Mouse (Mus musculus): Measurements from ENCODE around the gene Rassf8.

Gene Rassf8

GRCm38 (mm10) chr6:145779383-145779782 is 32.8 kb downstream of the Rassf8 start:
- DNase-seq (ENCODE audit: low spot score) = no peak

GRCm38 (mm10) chr6:145780180-145780802 is 33.7 kb downstream of the Rassf8 start:
- DNase-seq (ENCODE audit: low spot score) = no peak

- DNase-seq (ENCODE audit: low spot score) = no peak
Measured at GRCm38 (mm10) chr6:145781256-145781655, 34.7 kb downstream of the Rassf8 start.

- no peak for DNase-seq (ENCODE audit: low spot score)
Measured at GRCm38 (mm10) chr6:145781966-145782365, 35.4 kb downstream of the Rassf8 start.

- no peak for DNase-seq (ENCODE audit: low spot score)
Measured at GRCm38 (mm10) chr6:145787311-145787710, 40.8 kb downstream of the Rassf8 start.

- no peak for DNase-seq (ENCODE audit: low spot score)
Measured at GRCm38 (mm10) chr6:145789738-145790137, 43.2 kb downstream of the Rassf8 start.

GRCm38 (mm10) chr6:145792373-145792772 is 45.8 kb downstream of the Rassf8 start:
- DNase-seq (ENCODE audit: low spot score) = no peak

GRCm38 (mm10) chr6:145793109-145793593 is 46.6 kb downstream of the Rassf8 start:
- DNase-seq (ENCODE audit: low spot score) = no peak

- DNase-seq (ENCODE audit: low spot score) = no peak
Measured at GRCm38 (mm10) chr6:145794671-145795070, 48.1 kb downstream of the Rassf8 start.

GRCm38 (mm10) chr6:145796191-145797023 is 49.9 kb downstream of the Rassf8 start:
- DNase-seq (ENCODE audit: low spot score) = no peak

- no peak for DNase-seq (ENCODE audit: low spot score)
Measured at GRCm38 (mm10) chr6:145797692-145798091, 51.1 kb downstream of the Rassf8 start.

- DNase-seq (ENCODE audit: low spot score) = no peak
Measured at GRCm38 (mm10) chr6:145801796-145802488, 55.4 kb downstream of the Rassf8 start.

- DNase-seq (ENCODE audit: low spot score) = no peak
Measured at GRCm38 (mm10) chr6:145802881-145803280, 56.3 kb downstream of the Rassf8 start.

GRCm38 (mm10) chr6:145804276-145804675 is 57.7 kb downstream of the Rassf8 start:
- no peak for DNase-seq (ENCODE audit: low spot score)

GRCm38 (mm10) chr6:145806784-145807183 is 60.2 kb downstream of the Rassf8 start:
- no peak for DNase-seq (ENCODE audit: low spot score)

GRCm38 (mm10) chr6:145807929-145808328 is 61.4 kb downstream of the Rassf8 start:
- DNase-seq (ENCODE audit: low spot score) = no peak

- DNase-seq (ENCODE audit: low spot score) = no peak
Measured at GRCm38 (mm10) chr6:145809566-145809965, 63.0 kb downstream of the Rassf8 start.

GRCm38 (mm10) chr6:145810015-145810414 is 63.5 kb downstream of the Rassf8 start:
- no peak for DNase-seq (ENCODE audit: low spot score)

- DNase-seq (ENCODE audit: low spot score) = no peak
Measured at GRCm38 (mm10) chr6:145811174-145811573, 64.6 kb downstream of the Rassf8 start.

- no peak for DNase-seq (ENCODE audit: low spot score)
Measured at GRCm38 (mm10) chr6:145815200-145815599, 68.7 kb downstream of the Rassf8 start.

- no peak for DNase-seq (ENCODE audit: low spot score)
Measured at GRCm38 (mm10) chr6:145819151-145819550, 72.6 kb downstream of the Rassf8 start.

- no peak for DNase-seq (ENCODE audit: low spot score)
Measured at GRCm38 (mm10) chr6:145822218-145822617, 75.7 kb downstream of the Rassf8 start.

GRCm38 (mm10) chr6:145823103-145823502 is 76.6 kb downstream of the Rassf8 start:
- DNase-seq (ENCODE audit: low spot score) = no peak

All from ovary, adult 18-20 months (tissue).